Mouse (Mus musculus) forebrain, embryonic 10.5 days (tissue): Measurements from ENCODE around the gene Tatdn3. TPM values are rescaled to one million over a fixed set of nuclear protein-coding genes. Genes with fewer than 3 reads are reported as not detected.
"Not testable (repeated sequence)": the region's sequence is repeated elsewhere in the genome, so short reads cannot be mapped to it uniquely, and the experiment has no call there.

ENCODE experiments used
- DNase-seq: peaks from one replicate; pipeline ENCODE4 v3.0.0-alpha.2; 2017; ENCODE audit warnings: low spot score; ENCODE audit errors: extremely low spot score
- H3K27ac ChIP-seq: fragments of 300-500 bp; sonication (generic); 2 replicates; pipeline ENCODE4 v1.5.1; 2016; ENCODE audit warnings: mild to moderate bottlenecking
- H3K27me3 ChIP-seq: fragments of 300-500 bp; sonication (generic); 2 replicates; pipeline ENCODE4 v1.6.1; 2016; ENCODE audit warnings: mild to moderate bottlenecking; ENCODE audit not compliant: poor library complexity, severe bottlenecking
- H3K36me3 ChIP-seq: fragments of 300-500 bp; sonication (generic); replicated peaks from 2 replicates; pipeline ENCODE4 v1.6.1; 2016; ENCODE audit warnings: mild to moderate bottlenecking, moderate library complexity
- H3K4me1 ChIP-seq: fragments of 300-500 bp; sonication (generic); 2 replicates; pipeline ENCODE4 v1.6.1; 2016
- H3K4me3 ChIP-seq: fragments of 300-500 bp; sonication (generic); 2 replicates; pipeline ENCODE4 v1.5.1; 2016; ENCODE audit warnings: mild to moderate bottlenecking, moderate library complexity
- H3K9me3 ChIP-seq: fragments of 300-500 bp; sonication (generic); 2 replicates; pipeline ENCODE4 v1.6.1; 2016; ENCODE audit warnings: mild to moderate bottlenecking, moderate library complexity
- WGBS: fragments of 180-500 bp; shearing (Covaris S2); methylation state at CpG from one replicate; pipeline ENCODE4 v1.1.7; 2016; 5-methylcytosine and 5-hydroxymethylcytosine counted together
- polyA plus RNA-seq: library from polyadenylated mRNA; unstranded; fragments of >200 nt; fragmentation: Nextera tagmentation; extraction: Ambion mirVana; gene quantifications from 2 replicates; pipeline ENCODE4 v1.2.1, GENCODE M21; 2016

Tatdn3 gene
- polyA plus RNA-seq, 1 experiment from 2014 or later = 11.9 TPM

DNA sequence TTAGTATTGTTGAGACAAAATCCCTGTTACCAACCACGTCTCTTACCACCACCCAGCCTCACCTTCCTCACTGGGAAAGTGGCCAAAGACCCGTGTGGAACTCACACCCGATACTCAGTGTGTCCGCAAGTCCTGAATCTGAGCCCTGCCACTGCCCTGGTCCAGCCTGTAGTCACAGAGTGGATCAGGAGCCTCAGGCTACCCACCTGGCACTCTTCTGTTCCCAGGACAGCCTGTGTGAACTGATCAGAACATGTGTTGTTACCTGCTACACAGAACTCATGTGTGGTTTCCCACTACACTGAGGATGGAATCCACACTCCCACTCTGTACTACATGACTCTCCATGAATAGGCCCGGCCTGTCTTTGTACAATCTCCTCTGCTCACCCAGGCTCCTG is 20.6 kb downstream of the Tatdn3 start:
- Histone ChIP-seq H3K9me3 (no peaks in the 10 kb centered on the region), H3K4me3 (no peak overlapping the region), H3K4me1 (no peaks in the 10 kb centered on the region), H3K27ac (no peak overlapping the region), H3K36me3 (no peaks in the 10 kb centered on the region), H3K27me3 (no peaks in the 10 kb centered on the region)
- WGBS = 88% methylated on average over 5 of the region's 5 CpGs
- DNase-seq = no peak

DNA sequence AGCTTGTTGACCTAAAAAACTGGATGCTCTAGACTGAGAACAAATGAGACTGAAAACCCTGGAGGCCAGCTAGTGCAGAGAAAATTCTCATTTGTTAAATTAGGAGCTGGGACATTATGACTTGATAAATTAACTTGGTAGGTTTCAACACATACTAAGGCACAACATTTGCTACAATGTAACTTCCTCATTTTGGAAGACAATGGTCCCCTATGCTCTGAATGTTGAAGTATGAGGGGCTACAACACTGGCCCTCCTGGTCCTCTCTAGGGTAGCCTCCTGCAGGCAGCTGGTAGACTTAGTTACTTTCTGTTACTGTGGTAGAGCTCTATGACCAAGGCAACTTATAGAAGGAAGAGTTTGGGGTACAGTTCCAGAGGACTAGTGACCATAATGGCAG is 21.4 kb downstream of the Tatdn3 start:
- H3K4me1 ChIP-seq = no peaks in the 10 kb centered on the region
- no peak overlapping the region for H3K27ac ChIP-seq
- H3K4me3 ChIP-seq = no peak overlapping the region
- H3K36me3 ChIP-seq = no peaks in the 10 kb centered on the region
- no peaks in the 10 kb centered on the region for H3K27me3 ChIP-seq
- no peaks in the 10 kb centered on the region for H3K9me3 ChIP-seq
- DNase-seq = no peak

DNA sequence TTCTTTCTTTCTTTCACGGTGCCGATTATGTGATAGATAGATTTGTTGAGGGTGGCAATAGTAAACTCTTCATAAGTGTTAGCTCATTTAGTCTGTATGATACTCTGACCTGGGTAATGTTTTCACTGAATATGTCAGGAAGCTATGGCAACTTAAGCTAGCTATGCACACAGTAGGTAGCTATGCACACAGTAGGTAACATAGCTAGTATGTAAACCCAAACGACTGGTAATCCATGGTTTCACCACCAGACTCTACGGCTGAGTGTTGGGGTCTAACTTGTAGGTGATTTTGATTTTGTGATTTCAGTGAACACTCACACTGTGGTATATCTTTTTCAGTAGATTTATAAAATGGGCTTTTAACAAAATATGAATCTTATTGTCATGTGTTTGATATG is 24.7 kb downstream of the Tatdn3 start:
- Histone ChIP-seq H3K27me3 (no peaks in the 10 kb centered on the region), H3K9me3 (no peaks in the 10 kb centered on the region), H3K4me1 (peaks cover 7% of the 10 kb centered on the region), H3K36me3 (no peaks in the 10 kb centered on the region), H3K4me3 (no peak overlapping the region), H3K27ac (no peak overlapping the region)
- no peak for DNase-seq
- WGBS = 90% methylated on average over 4 of the region's 4 CpGs

GRCm38 (mm10) chr1:191036554-191037334 is 26.0 kb downstream of the Tatdn3 start, which contains the start of gene Spata45:
Gene Spata45 (plus strand): TSS chr1:191036639.
- no peak within 1 kb of the TSS for H3K27ac ChIP-seq
- no peak within 1 kb of the TSS for H3K4me3 ChIP-seq
- no peaks in the 10 kb centered on the region for H3K9me3 ChIP-seq
- H3K36me3 ChIP-seq = no peaks in the 10 kb centered on the region
- 86% methylated on average over 6 of the region's 6 CpGs for WGBS
- no peak for DNase-seq
- H3K27me3 ChIP-seq = no peaks in the 10 kb centered on the region
- peaks cover 7% of the 10 kb centered on the region for H3K4me1 ChIP-seq

- H3K4me1 ChIP-seq = peaks cover 7% of the 10 kb centered on the region
- H3K27ac ChIP-seq = no peak overlapping the region
- H3K36me3 ChIP-seq = no peaks in the 10 kb centered on the region
- WGBS = 28% methylated on average over 4 of the region's 4 CpGs
- H3K4me3 ChIP-seq = no peak overlapping the region
- no peaks in the 10 kb centered on the region for H3K9me3 ChIP-seq
- no peaks in the 10 kb centered on the region for H3K27me3 ChIP-seq
- DNase-seq = peak; percentile 44
These were observed 27.1 kb downstream of the Tatdn3 start for GRCm38 (mm10) chr1:191035649-191036048.

- not testable (repeated sequence) for H3K9me3 ChIP-seq, H3K27me3 ChIP-seq, H3K27ac ChIP-seq, H3K4me3 ChIP-seq, DNase-seq, H3K36me3 ChIP-seq
- 88% methylated on average over 6 of the region's 6 CpGs for whole genome bisulfite sequencing
- H3K4me1 ChIP-seq = peaks cover 16% of the 10 kb centered on the region
These were observed 31.8 kb downstream of the Tatdn3 start for GRCm38 (mm10) chr1:191030922-191031425.

DNA sequence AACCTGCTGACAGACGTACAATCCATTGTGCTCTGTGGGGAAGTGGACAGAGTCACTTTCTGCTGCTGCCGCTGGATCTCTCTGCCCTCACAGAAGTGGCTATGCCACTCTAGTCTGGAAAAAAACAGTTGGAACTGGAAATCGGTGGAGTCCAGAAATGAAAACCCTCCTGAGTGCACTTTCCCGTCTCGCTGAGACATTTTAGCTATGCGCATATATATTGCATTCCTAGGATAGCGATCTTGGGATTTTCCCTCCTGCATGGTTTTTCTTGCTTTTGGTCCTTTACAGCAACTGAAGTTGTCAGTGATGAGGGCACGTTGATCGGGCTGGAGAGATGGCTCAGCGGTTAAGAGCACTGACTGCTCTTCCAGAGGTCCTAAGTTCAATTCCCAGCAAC is 32.5 kb downstream of the Tatdn3 start:
- Histone ChIP-seq H3K36me3 (no peaks in the 10 kb centered on the region), H3K27ac (no peak overlapping the region), H3K9me3 (no peaks in the 10 kb centered on the region), H3K4me1 (peaks cover 19% of the 10 kb centered on the region), H3K4me3 (no peak overlapping the region), H3K27me3 (no peaks in the 10 kb centered on the region)
- WGBS = 82% methylated on average over 10 of the region's 10 CpGs
- DNase-seq = no peak

- Histone ChIP-seq H3K27ac (peak within 1 kb of the TSS; percentile 94), H3K4me1 (peaks cover 30% of the 10 kb centered on the region), H3K27me3 (no peaks in the 10 kb centered on the region), H3K36me3 (peaks cover 11% of the 10 kb centered on the region), H3K9me3 (no peaks in the 10 kb centered on the region), H3K4me3 (peak within 1 kb of the TSS; percentile 89)
- under 1% methylated on average over 50 of the region's 50 CpGs for WGBS
- peak; percentile 98 for DNase-seq
These were observed 36.6 kb downstream of the Tatdn3 start, which contains the start of gene Flvcr1 for GRCm38 (mm10) chr1:191026021-191026713. Gene Flvcr1 (minus strand): TSS chr1:191026158.

GRCm38 (mm10) chr1:191025016-191026012 is 37.4 kb downstream of the Tatdn3 start:
- WGBS = 2% methylated on average over 67 of the region's 69 CpGs
- Histone ChIP-seq H3K36me3 (peaks cover 19% of the 10 kb centered on the region), H3K9me3 (no peaks in the 10 kb centered on the region), H3K4me3 (peak overlapping the region; percentile 89), H3K4me1 (peaks cover 30% of the 10 kb centered on the region), H3K27me3 (no peaks in the 10 kb centered on the region), H3K27ac (peak overlapping the region; percentile 94)
- DNase-seq = no peak

GRCm38 (mm10) chr1:191023806-191024205 is 38.9 kb downstream of the Tatdn3 start:
- H3K9me3 ChIP-seq, H3K27ac ChIP-seq, DNase-seq, H3K4me3 ChIP-seq, H3K27me3 ChIP-seq: not testable (repeated sequence)
- Histone ChIP-seq H3K4me1 (peaks cover 30% of the 10 kb centered on the region), H3K36me3 (peaks cover 34% of the 10 kb centered on the region)
- WGBS = 90% methylated on average over 6 of the region's 6 CpGs

DNA sequence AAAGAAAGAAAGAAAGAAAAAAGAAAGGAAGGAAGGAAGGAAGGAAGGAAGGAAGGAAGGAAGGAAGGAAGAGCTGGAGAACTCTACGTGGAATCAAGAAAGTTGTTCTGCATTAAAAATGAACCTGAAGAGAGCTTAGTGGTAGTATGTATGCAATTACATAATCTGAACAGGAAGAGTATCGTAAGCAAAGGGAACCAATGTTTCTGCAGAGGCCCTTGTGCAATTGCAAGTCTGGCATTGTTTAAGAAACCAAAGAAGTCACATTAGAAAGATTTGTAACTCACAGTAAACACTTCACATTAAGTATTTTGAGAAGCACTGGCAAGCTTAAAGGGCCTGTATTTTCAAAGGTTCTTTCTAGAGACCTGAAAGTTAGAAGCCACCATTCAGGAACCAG is 39.6 kb downstream of the Tatdn3 start:
- H3K9me3 ChIP-seq = no peaks in the 10 kb centered on the region
- no peak overlapping the region for H3K27ac ChIP-seq
- H3K36me3 ChIP-seq = peaks cover 37% of the 10 kb centered on the region
- H3K27me3 ChIP-seq = no peaks in the 10 kb centered on the region
- no peak for DNase-seq
- no peak overlapping the region for H3K4me3 ChIP-seq
- WGBS = 95% methylated on average over 2 of the region's 2 CpGs
- H3K4me1 ChIP-seq = peaks cover 30% of the 10 kb centered on the region

DNA sequence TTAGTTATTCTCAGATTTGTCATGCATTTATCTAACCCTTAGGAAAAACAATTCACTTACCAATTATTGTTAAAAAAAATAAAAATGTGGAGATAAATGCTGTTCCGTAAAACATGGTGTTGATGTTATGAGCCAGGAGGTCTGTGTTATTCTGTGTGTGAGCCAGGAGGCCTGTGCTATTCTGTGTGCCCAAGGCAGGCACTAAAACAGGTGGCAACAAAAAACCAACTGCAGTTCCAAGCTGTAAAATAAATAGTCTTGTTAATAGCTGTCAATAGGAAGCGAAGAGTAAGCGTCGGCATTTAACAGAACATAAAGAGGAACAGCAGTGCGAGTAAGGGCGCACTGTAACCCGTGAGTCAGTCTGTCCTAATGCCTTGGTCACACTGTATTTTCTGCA is 41.7 kb downstream of the Tatdn3 start:
- Histone ChIP-seq H3K27me3 (no peaks in the 10 kb centered on the region), H3K36me3 (peaks cover 43% of the 10 kb centered on the region), H3K9me3 (no peaks in the 10 kb centered on the region), H3K4me3 (no peak overlapping the region), H3K4me1 (peaks cover 20% of the 10 kb centered on the region), H3K27ac (no peak overlapping the region)
- 93% methylated on average over 7 of the region's 7 CpGs for WGBS
- no peak for DNase-seq
